ENCODE assay signal across 8 mouse cellular contexts in genomic region chr5:134221278-134221677, GRCm38 (mm10). TPM values are rescaled to one million over a fixed set of nuclear protein-coding genes. Genes with fewer than 3 reads are reported as not detected.
A peak's percentile ranks its signal among the peaks of the same experiment; 100 is the strongest.
DNase-seq lines count a peak whose midpoint lies in the region; ATAC-seq and TF ChIP-seq lines count a peak whose summit lies in the region.

No protein-coding gene starts in this region.

- peak overlapping the region; percentile 73 for H3K4me2 ChIP-seq in kidney, embryonic 16.5 days (replicated peaks; ENCODE audit: low read depth, low read length)
- H3K4me2 ChIP-seq in forebrain, embryonic 12.5 days, result peak overlapping the region; percentile 62
- H3K4me2 ChIP-seq in intestine, postnatal 0 days (replicated peaks; ENCODE audit: low read depth), result peak overlapping the region; percentile 57
- peak overlapping the region; percentile 60 for H3K4me2 ChIP-seq in midbrain, postnatal 0 days (ENCODE audit: low read depth, low read length, poor library complexity, severe bottlenecking)

- ATAC-seq in kidney, embryonic 16.5 days (ENCODE audit: low FRiP score, low TSS enrichment), result no peak
- no peak for ATAC-seq in forebrain, embryonic 12.5 days (ENCODE audit: low FRiP score)
- no peak for ATAC-seq in intestine, postnatal 0 days
- ATAC-seq in midbrain, postnatal 0 days (ENCODE audit: low FRiP score), result no peak
- ATAC-seq in megakaryocyte-erythroid progenitor cell, adult 5-6 weeks (replicated peaks; ENCODE audit: low FRiP score, low TSS enrichment, poor library complexity, severe bottlenecking), result no peak

- no peak for DNase-seq in kidney, postnatal 14 days
- no peak for DNase-seq in midbrain, postnatal 0 days (ENCODE audit: low spot score)
- no peak for DNase-seq in spleen, postnatal 36 days (ENCODE audit: low spot score in 2 of 2)
- no peak for DNase-seq in thymus, postnatal 0 days (ENCODE audit: low spot score)

- no peak overlapping the region for H3K27ac ChIP-seq in kidney, embryonic 16.5 days (ENCODE audit: low read length)
- H3K27ac ChIP-seq in forebrain, embryonic 12.5 days, result no peak overlapping the region
- no peak overlapping the region for H3K27ac ChIP-seq in intestine, postnatal 0 days (ENCODE audit: low read depth, low read length)
- no peak overlapping the region for H3K27ac ChIP-seq in midbrain, postnatal 0 days (ENCODE audit: low read depth, low read length)

- peak overlapping the region; percentile 63 for H3K9ac ChIP-seq in kidney, embryonic 16.5 days (replicated peaks; ENCODE audit: low read length)
- no peak overlapping the region for H3K9ac ChIP-seq in forebrain, embryonic 12.5 days
- H3K9ac ChIP-seq in intestine, postnatal 0 days (ENCODE audit: low read depth, low read length), result no peak overlapping the region
- no peak overlapping the region for H3K9ac ChIP-seq in midbrain, postnatal 0 days (replicated peaks; ENCODE audit: low read length, poor library complexity, severe bottlenecking)

- peak overlapping the region; percentile 41 for H3K4me3 ChIP-seq in kidney, embryonic 16.5 days (ENCODE audit: low read length)
- peak overlapping the region; percentile 32; the same call in 1 of the 2 replicates for H3K4me3 ChIP-seq in forebrain, embryonic 12.5 days (replicated peaks)
- no peak overlapping the region; the same call in 1 of the 2 replicates for H3K4me3 ChIP-seq in intestine, postnatal 0 days (ENCODE audit: low read depth, low read length)
- peak overlapping the region; percentile 34; the same call in 1 of the 2 replicates for H3K4me3 ChIP-seq in midbrain, postnatal 0 days (ENCODE audit: low read depth, low read length)

- peaks cover 15% of the 10 kb centered on the region for H3K4me1 ChIP-seq in kidney, embryonic 16.5 days (ENCODE audit: insufficient read depth, low read length)
- H3K4me1 ChIP-seq in forebrain, embryonic 12.5 days, result peaks cover 11% of the 10 kb centered on the region
- no peaks in the 10 kb centered on the region for H3K4me1 ChIP-seq in intestine, postnatal 0 days (replicated peaks; ENCODE audit: control insufficient read depth, insufficient read depth, low read length)
- 0 out of 2 replicates have a peak, but pooled peaks cover 3% of the 10 kb centered on the region for H3K4me1 ChIP-seq in midbrain, postnatal 0 days (ENCODE audit: insufficient read depth, low read length)

- peaks cover 13% of the 10 kb centered on the region; the same call in 1 of the 2 replicates for H3K36me3 ChIP-seq in kidney, embryonic 16.5 days (ENCODE audit: insufficient read depth, low read length)
- H3K36me3 ChIP-seq in forebrain, embryonic 12.5 days (replicated peaks), result peaks cover 15% of the 10 kb centered on the region
- H3K36me3 ChIP-seq in intestine, postnatal 0 days (ENCODE audit: control insufficient read depth, insufficient read depth), result peaks cover 5% of the 10 kb centered on the region; the same call in 1 of the 2 replicates
- peaks cover 5% of the 10 kb centered on the region; the same call in 1 of the 2 replicates for H3K36me3 ChIP-seq in midbrain, postnatal 0 days (ENCODE audit: insufficient read depth, low read length)

- no peaks in the 10 kb centered on the region; the same call in 1 of the 2 replicates for H3K27me3 ChIP-seq in kidney, embryonic 16.5 days (ENCODE audit: insufficient read depth, low read length)
- H3K27me3 ChIP-seq in forebrain, embryonic 12.5 days, result peaks cover 25% of the 10 kb centered on the region
- H3K27me3 ChIP-seq in intestine, postnatal 0 days (replicated peaks; ENCODE audit: control insufficient read depth, insufficient read depth, low read length), result 0 out of 2 replicates have a peak, but pooled peaks cover 10% of the 10 kb centered on the region
- peaks cover 4% of the 10 kb centered on the region; the same call in 1 of the 2 replicates for H3K27me3 ChIP-seq in midbrain, postnatal 0 days (ENCODE audit: insufficient read depth, low read length)

- 41% methylated on average over 4 of the region's 4 CpGs for WGBS in kidney, embryonic 16.5 days
- WGBS in forebrain, embryonic 12.5 days, result 44% methylated on average over 4 of the region's 4 CpGs
- WGBS in intestine, postnatal 0 days, result 51% methylated on average over 4 of the region's 4 CpGs
- 50% methylated on average over 4 of the region's 4 CpGs for WGBS in midbrain, postnatal 0 days

- no peaks in the 10 kb centered on the region for H3K9me3 ChIP-seq in kidney, embryonic 16.5 days (ENCODE audit: low read length)
- no peaks in the 10 kb centered on the region for H3K9me3 ChIP-seq in forebrain, embryonic 12.5 days
- no peaks in the 10 kb centered on the region for H3K9me3 ChIP-seq in intestine, postnatal 0 days (ENCODE audit: control insufficient read depth)
- H3K9me3 ChIP-seq in midbrain, postnatal 0 days (ENCODE audit: low read length), result no peaks in the 10 kb centered on the region

- no peak for TF ChIP-seq CTCF in intestine, postnatal 0 days (IDR thresholded peaks at IDR 0.05; ENCODE audit: low read depth)
- no peak for TF ChIP-seq CTCF in midbrain, postnatal 0 days (IDR thresholded peaks at IDR 0.05)

RNA-seq across cellular contexts. Expression of gene Ncf1, which starts 8.1 kb away (rescaled TPM):
- polyA plus RNA-seq in kidney, embryonic 16.5 days (2015; fragmentation: Nextera tagmentation; extraction: Ambion mirVana), result 2.5 and 4.2 TPM in 2 replicates
- polyA plus RNA-seq in forebrain, embryonic 12.5 days (2016; fragmentation: Nextera tagmentation; extraction: Ambion mirVana), result 1.4 and 2.0 TPM in 2 replicates
- 2.1 TPM in 2 replicates for polyA plus RNA-seq in intestine, postnatal 0 days (2015; fragmentation: Nextera tagmentation; extraction: Ambion mirVana)
- 4.3 and 9.2 TPM in 2 replicates for total RNA-seq in midbrain, postnatal 0 days (2014; rRNA removed)
- 2.1 and 2.2 TPM in 2 replicates for polyA plus RNA-seq in midbrain, postnatal 0 days (2015; fragmentation: Nextera tagmentation; extraction: Ambion mirVana)
- 9.6 and 10.3 TPM in 2 replicates for polyA plus RNA-seq in thymus, postnatal 0 days (2015; fragmentation: Nextera tagmentation; extraction: Ambion mirVana)
- total RNA-seq in megakaryocyte-erythroid progenitor cell, adult 5-6 weeks (2014; fragmentation: Nextera tagmentation), result 1.7 and 12.8 TPM in 2 replicates
- 3.3 and 3.9 TPM in 2 replicates for total RNA-seq in megakaryocyte-erythroid progenitor cell, adult 5-6 weeks (2017)

RNA-seq across cellular contexts. Expression of gene Gtf2ird2, which starts 37.5 kb away (rescaled TPM):
- 10.4 and 11.0 TPM in 2 replicates for polyA plus RNA-seq in kidney, embryonic 16.5 days (2015; fragmentation: Nextera tagmentation; extraction: Ambion mirVana)
- 11.6 and 12.4 TPM in 2 replicates for polyA plus RNA-seq in forebrain, embryonic 12.5 days (2016; fragmentation: Nextera tagmentation; extraction: Ambion mirVana)
- polyA plus RNA-seq in intestine, postnatal 0 days (2015; fragmentation: Nextera tagmentation; extraction: Ambion mirVana), result 2.9 and 3.6 TPM in 2 replicates
- 17.3 and 27.0 TPM in 2 replicates for total RNA-seq in midbrain, postnatal 0 days (2014; rRNA removed)
- polyA plus RNA-seq in midbrain, postnatal 0 days (2015; fragmentation: Nextera tagmentation; extraction: Ambion mirVana), result 14.7 and 15.5 TPM in 2 replicates
- polyA plus RNA-seq in thymus, postnatal 0 days (2015; fragmentation: Nextera tagmentation; extraction: Ambion mirVana), result 4.4 and 5.9 TPM in 2 replicates
- total RNA-seq in megakaryocyte-erythroid progenitor cell, adult 5-6 weeks (2014; fragmentation: Nextera tagmentation), result 11.6 and 16.0 TPM in 2 replicates
- total RNA-seq in megakaryocyte-erythroid progenitor cell, adult 5-6 weeks (2017), result 8.6 and 9.0 TPM in 2 replicates

RNA-seq across cellular contexts. Expression of gene Rcc1l, which starts 44.7 kb away (rescaled TPM):
- 34.9 and 36.3 TPM in 2 replicates for polyA plus RNA-seq in kidney, embryonic 16.5 days (2015; fragmentation: Nextera tagmentation; extraction: Ambion mirVana)
- polyA plus RNA-seq in forebrain, embryonic 12.5 days (2016; fragmentation: Nextera tagmentation; extraction: Ambion mirVana), result 29.4 TPM in 2 replicates
- 14.7 and 16.1 TPM in 2 replicates for polyA plus RNA-seq in intestine, postnatal 0 days (2015; fragmentation: Nextera tagmentation; extraction: Ambion mirVana)
- 15.1 and 16.2 TPM in 2 replicates for total RNA-seq in midbrain, postnatal 0 days (2014; rRNA removed)
- polyA plus RNA-seq in midbrain, postnatal 0 days (2015; fragmentation: Nextera tagmentation; extraction: Ambion mirVana), result 20.1 and 21.2 TPM in 2 replicates
- 21.0 and 22.4 TPM in 2 replicates for polyA plus RNA-seq in thymus, postnatal 0 days (2015; fragmentation: Nextera tagmentation; extraction: Ambion mirVana)
- 28.5 and 44.3 TPM in 2 replicates for total RNA-seq in megakaryocyte-erythroid progenitor cell, adult 5-6 weeks (2014; fragmentation: Nextera tagmentation)
- total RNA-seq in megakaryocyte-erythroid progenitor cell, adult 5-6 weeks (2017), result 8.8 and 9.8 TPM in 2 replicates
